Mouse (Mus musculus) lung, postnatal 4 days (tissue): ENCODE results near the gene Adamts15.

Source experiments
- DNase-seq, 2 experiments: peaks; one replicate each; pipeline ENCODE4 v3.0.0; 2021

The Adamts15 gene

DNA sequence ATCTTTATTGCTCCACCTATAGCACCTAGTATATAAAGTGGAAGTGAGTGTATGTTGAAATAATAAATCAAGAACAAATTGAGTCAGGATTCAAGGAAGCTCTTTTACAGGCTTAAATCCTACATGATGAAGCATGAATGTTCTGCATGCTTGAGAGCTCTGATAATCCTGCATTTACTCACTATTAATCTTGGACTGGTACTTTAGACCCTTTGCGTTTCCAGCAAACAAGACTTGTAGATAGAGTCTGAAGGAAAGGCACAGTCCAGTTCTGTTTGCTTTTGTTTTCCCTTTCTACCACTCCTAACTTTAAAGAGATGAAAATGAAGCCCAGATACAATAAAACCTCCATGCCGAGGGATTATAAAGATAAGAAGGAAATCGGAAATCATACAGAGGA is 45.7 kb downstream of the Adamts15 start:
- DNase-seq = no peak

DNA sequence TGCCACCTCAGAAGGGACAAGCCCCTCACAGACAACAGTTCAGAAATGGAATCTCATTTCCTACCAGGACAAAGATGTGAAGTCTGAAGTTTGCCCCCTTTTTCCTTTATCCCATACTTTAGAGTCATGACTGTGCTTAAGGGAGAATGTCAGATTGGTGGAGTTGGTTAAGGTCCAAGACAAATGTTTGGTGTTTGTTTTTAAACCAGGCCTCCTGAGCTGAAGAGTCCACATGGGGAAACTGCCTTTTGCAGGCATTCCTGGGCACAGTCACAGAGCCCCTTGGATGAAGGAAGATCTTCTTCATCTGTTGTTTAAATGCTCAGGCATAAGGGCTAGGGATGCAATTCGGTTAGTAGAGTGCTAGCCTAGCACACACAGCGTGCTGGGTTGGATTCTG is 66.4 kb downstream of the Adamts15 start:
- DNase-seq = no peak

- no peak for DNase-seq
These were observed 70.4 kb downstream of the Adamts15 start for GRCm38 (mm10) chr9:30851841-30852240.

- DNase-seq = no peak
These were observed 72.3 kb downstream of the Adamts15 start for GRCm38 (mm10) chr9:30849951-30850350.

DNA sequence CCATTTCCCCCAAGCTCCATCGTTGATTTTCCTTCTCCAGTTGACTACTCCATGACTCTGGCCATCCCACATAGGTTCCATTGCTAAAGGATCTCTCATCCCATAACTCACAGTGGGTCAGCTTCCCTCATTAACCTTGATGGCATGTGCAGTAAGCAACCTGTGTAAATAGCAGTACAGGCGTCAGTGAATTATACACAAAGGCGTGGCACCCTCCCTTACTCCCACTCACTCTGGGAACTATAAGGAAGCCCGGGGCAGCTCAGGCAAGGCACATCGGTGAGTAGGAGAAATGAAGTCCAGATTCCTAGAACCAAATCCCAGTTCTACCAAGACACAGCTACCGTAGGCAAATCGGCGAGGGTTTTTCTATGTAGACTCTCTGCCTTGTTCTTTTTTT is 72.8 kb downstream of the Adamts15 start:
- no peak for DNase-seq
